Mouse (Mus musculus) neutrophil, adult 5-6 weeks (primary cell): ENCODE measurements around the gene Sept6. TPM values are rescaled to one million over a fixed set of nuclear protein-coding genes. Genes with fewer than 3 reads are reported as not detected.

Experiments used
- ATAC-seq: fragments of 151-379, 151-347 bp; 2 replicates; pipeline ENCODE4 v1.8.0; 2017; ENCODE audit warnings: mild to moderate bottlenecking, moderate TSS enrichment; ENCODE audit not compliant: insufficient number of reproducible peaks, poor library complexity, low FRiP score, severe bottlenecking; ENCODE audit errors: extremely low read depth
- total RNA-seq: library from RNA; stranded (forward); fragments of 200-1000 nt; gene quantifications from 2 replicates; pipeline ENCODE4 v1.2.3, GENCODE M21; 2017

Sept6 gene
- 74.5 and 78.8 TPM in 2 replicates for total RNA-seq

DNA sequence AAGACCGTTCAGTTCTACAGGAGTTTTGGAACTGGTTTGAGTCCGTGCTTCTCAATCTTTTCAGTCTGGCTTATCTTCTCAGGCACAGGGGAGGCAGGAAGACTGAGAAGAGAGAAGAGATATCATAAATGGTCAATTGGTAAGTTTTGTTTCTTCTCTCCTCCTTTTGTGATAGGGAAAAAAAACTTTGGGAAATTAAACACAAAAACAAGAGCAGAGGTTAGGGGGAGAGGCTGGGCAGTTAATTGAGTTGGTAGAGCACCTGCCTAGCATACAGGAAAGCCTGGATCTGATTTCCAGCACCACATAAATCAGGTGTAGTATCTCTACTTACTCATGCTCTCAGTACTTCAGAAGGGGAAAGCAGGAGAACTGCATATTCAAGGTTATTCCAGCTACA is at the start of gene Sept6:
TSS of gene Sept6 (minus strand) at position 101 of the 400 bp plus-strand sequence.
- no peak for ATAC-seq

DNA sequence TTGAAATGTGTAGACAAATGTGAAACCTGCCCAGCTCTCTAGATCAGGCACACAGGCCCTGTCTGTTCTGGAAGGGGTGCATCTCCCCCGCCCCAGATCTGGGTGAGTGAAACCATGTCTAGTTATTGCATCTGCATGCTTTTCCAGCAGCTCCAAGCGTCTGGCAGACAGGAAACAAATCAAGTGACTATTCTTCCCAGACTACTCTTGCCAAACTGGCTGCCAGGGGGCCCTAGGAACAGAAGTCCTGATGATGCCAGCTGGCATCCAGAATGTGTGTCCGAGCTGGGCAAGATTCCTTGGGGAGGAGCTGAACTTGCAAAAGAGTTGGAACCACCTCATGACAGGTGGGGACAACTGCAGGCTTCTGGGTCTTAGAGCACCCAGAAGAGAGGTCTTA is 36.8 kb upstream of the Sept6 start:
- no peak for ATAC-seq

DNA sequence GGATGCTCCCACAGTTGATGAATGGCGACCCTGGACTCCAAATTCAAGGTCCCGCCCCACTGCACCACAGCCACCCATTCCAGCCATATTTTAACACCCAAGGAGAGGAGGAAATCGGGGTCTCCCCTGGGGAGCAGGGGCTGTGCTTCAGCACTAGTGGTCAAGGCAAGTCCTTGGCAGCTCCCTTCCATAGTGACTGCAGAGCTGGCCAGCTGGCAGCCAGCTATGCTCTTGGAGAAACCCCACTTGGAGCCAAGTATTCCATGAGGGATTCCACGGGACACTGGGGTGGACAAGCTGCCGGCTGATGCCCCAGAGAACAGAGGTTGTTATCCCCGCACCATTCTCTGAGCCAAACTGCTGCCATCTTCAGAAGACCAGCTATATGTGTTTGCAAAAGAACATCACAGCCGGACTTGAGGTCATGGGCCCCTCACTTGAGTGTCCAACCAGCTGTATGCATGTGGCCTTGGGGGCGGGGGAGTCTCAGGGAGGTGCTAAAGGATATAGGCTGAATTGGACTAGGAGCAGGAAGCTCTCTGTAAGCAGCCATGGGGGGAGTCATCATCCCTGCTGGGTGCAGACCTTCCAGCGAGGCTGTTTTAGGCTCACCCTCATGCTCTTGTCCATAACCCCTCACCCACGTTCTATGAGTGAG is 32.2 kb upstream of the Sept6 start:
- no peak for ATAC-seq

DNA sequence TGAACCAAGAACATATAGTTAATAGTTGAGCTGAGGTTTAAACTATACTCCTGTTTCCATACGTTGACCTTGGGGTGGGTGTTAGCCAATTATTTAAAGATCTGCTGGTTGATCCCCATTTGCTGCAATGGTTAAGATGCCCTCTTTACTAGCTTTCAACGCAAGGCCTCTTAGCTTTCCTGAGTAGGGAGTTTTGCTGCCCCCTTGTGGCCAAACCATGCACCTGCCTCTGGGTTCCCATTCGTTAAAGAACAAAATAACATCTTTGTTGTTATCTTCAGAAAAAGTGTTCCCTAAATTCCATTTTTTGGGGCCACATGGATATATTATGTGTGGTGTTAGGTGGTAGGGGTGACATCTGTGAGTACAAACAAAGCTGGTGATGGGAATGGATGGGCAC is 31.1 kb upstream of the Sept6 start:
- peak; percentile 58; the same call in 1 of the 2 replicates for ATAC-seq

DNA sequence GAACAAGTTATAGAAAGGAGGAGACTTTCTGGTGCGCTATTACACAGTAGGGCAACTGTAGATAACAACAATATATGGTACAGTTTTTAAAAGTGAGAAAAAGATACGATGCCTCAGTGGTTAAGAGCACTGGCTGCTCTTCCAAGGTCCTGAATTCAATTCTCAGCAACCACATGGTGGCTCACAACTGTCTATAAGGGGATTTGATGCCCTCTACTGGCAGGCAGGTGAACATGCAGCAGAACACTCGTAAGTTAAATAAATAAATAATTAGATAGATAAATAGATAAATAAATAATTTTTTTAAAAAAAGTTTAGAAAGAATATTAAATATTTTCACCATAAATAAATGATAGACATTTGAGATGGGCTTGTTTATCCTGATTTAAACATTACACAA is 27.5 kb upstream of the Sept6 start:
- no peak for ATAC-seq

DNA sequence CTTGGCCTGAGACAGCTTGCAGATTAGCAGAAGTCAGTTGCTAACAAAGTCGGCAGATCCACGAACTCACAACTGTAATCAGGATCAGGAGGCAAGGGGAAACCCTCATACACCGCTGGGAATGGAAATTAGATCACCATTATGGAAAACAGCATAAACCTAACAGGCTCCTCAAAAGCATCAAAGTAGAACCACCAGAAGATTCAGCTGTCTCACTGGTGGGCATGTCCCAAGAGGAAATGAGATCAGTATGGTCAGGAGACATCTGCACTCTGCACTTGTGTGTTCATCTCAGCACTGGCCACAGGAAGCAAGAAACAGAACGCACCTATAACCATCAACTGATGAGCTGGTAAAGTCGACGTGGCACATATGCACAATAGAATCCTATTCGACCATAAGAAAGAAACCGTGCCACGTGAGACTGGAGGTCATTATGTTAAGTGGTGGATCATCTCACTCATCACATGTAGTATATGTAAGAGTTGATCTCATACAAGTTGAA is 26.6 kb upstream of the Sept6 start:
- ATAC-seq: no peak

DNA sequence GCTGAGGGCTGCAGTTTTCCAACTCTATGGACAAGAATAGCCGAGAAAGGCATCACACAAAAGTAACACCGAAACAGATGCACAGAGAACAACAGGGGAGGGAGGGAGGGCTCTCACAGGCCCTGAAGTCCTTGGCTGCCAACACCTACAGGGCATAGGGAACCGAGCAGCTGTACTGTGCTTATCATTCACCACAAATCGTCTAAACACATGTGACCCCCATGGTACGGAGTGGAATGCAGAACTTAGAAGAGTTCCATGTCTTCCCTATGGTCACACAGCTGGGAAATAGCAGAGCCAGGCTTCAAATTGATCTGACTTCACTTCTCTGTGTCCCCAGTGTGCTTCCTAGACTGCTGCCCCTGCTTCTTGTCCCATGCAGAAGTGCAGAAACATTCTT is 22.3 kb upstream of the Sept6 start:
- no peak for ATAC-seq

DNA sequence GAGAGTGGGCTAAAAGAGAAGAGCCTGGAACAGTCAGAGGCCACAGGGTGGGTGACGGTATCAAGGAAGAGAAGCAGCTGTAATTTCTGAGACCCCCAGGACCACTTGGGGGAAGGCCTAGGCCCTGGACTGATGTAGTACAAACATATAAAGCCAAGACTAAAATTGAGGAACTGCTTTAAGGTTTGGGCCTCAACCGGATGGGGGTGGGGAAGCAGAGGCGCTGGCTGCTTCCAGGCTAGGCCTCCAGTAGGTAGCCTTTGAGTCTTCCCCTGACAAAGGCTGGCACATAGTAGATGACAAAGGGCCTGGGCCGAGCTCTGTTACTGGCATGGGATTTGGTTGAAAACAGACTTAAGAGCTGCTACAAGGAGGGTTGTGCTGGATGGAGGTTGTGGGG is 555 bp downstream of the Sept6 start:
- ATAC-seq: peak; percentile 52

DNA sequence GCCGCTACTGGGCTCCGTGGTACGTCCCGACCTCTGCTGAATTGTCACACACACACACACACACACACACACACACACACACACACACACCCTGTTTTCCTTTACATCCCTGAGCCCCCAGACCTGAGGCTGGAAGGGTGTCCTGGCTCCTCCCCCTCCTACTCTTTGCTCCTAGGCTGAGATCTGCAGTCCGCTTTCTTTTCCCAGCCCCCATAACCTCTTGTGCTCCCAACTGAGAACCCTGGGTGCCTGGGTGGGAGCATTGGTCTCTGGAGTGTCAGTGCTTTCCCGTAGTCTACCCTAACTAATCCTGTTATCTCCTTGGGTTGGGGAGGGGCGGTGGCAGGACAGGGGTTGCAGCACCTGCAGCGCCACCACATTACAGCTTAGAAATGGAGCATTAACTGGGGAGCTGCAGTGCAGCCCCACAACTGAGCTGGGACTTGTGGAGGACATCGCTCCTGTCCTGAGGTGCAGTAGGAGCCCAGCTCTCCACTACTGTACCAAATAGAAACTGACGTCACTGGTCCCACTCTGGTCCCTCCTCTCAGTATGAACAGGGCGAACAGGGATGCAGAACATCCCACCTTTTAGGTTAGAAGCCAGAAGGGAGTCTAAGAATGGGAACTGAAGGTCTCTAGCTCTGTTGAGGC is 1.7 kb downstream of the Sept6 start:
- ATAC-seq: no peak

DNA sequence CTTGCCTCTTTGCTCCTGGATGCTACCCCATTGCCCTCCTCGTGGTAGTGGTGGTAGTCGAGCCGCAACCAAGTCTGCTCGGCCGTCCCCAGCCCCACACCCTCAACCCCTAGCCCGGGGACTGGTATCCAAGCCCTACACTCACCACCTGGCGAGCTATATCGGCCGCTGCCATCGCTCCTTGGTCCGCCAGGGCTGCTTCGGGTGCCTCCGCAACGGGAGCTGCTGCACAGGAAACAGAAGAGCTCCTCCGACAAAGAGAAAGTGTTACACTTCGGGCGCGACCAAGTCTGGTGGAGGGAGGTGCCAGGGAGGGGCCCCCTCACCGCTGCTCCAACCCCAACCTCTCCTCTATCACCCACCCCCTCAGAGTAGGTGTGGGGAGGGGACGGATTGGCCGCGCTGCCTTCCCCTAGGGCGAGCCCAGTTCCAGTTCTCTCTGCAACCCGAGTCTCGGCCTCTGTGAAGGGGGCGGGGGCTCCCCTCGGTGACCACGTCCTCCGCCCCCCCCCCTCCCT is 2.3 kb downstream of the Sept6 start:
- ATAC-seq: peak; percentile 91

DNA sequence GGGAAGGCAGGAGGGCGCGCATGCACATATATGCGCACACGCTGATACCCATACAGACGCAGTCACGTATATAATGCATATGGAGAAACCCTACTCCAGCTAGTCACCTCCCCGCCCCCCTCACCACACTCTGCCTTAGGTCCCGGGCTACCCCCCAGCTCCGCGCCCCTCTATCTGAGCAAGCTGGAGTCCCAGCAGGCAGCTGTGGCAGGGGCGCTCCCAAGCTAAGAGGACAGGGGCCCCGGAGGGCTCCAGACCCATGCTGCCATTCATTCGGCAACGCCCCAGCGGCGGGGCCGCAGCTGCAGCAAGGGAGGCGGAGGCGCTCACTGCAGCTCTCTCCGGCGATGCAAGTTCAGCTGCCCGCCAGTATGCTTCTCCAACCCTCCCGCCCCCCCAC is 2.8 kb downstream of the Sept6 start:
- no peak for ATAC-seq

DNA sequence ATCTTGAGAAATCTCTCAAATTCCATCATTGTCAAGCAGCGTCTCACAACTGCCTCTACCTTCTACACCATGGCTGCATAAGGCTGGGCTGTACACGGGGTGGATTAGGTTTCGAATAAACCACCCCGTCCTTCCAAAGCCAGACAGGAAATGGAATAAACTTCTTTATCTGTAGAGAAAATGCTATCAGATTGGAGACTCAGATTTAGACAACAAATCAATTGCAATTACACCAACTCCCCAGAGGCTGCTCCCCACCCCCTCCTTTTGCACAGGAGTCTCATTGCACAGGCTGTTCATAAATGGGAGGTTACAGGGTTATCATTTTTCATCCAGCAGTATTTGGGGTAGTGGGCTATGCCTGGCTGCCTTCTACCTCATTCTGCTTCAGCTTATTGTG is 3.7 kb downstream of the Sept6 start:
- no peak for ATAC-seq

DNA sequence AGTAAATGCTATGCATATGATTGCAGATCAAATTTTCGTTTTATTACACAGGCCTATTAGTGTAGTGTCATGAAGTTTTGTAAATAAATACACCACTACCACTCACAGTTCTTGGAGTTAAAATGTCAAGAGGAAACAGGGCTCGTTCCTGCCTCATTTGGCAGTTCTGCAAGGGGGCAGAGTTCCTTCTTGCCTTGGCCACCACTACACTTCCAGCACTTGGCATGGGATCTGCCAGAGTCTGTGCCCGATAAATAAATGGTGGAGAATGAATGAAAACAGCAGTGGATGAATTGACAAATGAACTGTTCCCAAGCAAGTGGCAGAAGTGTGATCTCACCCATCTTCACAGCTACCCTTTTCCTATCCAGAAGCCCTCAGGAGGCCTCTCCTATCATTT is 6.6 kb downstream of the Sept6 start:
- no peak for ATAC-seq

DNA sequence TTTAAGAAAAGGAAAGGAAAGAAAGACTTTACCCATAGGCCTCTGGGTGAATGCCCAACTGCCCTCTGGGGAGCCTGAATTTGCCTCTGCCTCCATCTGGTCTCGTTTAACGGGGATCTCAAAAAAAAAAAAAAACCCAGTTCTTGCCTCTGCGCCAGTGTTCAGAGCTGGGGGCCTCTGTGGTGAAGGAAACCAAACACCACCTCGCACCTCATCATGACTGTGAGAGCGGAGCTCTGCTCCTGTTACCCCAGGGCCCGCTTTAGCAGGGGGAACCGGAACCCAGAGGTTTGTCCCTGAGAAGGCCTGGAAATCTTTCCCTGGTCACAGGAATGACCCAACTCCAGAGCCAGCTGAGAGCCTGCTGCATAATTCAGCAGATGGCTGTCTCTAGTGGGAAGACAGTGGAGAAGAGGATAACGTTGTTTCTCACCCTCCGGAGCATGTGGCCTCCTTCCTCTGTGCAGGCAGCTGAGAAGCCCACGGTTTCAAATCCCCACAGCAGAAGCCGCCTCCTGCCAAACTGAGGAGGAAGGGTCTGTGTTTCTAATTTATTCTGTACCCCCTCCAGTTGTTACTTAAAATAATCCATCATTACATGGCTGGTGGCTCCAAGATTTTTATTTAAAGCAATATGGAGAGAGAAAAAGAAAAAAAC is 7.8 kb downstream of the Sept6 start:
- ATAC-seq: no peak

DNA sequence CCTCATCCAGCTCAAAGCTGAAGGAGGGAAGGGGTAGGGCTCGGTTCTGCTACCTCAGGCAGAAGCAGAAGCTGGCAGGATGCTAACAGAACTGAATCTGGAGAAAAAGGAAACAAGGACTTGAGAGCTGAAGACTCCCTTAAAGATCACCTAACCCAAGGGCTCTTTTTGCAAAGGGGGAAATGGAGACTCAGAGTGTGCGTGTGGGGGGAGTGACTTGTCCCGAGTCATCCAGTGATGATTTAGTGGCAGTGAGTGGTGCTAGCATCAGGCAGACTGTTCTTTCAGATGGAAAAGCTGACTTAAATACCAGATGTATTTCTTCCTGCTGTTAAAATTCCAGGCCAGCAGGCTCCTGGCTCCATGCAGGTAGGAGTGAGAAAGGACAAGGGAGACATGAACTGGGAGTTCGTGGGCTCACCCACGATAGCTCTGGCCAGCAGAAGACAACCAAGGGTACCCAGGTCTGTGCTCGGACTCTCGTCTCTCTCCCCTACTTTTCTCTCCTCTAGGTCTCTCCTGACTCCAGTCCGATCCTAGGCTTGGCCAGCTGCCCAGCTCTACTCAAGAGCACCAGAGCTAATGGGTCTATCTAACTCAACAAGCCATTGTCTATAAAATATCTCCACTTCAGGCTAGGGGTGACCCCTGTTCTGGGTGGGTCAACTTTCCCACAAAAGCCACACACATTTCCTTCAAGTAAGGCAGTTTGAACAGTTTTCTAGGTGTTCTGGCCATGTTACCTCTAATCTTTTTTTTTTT is 8.5 kb downstream of the Sept6 start:
- ATAC-seq: no peak

DNA sequence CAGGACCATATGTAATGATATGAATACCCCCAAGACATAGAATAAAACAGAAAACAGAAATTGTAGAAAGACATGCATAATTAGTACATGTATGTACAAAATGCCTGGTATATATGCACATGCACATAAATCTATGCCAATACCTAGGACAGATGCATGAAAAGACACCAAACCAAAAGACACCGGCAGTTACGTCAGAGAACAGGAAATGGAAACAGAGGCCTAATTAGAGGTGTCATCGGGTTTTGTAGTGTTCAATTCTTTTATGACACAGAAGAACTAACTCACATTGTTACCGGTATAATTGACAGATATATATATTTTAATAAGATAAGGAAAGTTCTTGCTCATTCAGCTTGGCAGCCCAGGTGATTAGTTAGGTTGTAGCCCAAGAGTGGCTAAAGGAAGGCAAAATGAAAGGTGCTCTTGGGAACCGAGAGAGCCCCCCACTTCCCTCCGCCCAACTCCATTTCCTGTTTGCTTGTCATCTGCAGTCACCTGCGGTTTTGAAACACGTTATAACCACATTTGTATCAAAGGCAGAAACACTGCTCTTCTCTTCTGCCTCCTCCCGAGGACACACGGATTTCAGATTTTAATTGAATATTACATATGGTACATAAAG is 10.9 kb downstream of the Sept6 start:
- peak; percentile 79; the same call in 1 of the 2 replicates for ATAC-seq

DNA sequence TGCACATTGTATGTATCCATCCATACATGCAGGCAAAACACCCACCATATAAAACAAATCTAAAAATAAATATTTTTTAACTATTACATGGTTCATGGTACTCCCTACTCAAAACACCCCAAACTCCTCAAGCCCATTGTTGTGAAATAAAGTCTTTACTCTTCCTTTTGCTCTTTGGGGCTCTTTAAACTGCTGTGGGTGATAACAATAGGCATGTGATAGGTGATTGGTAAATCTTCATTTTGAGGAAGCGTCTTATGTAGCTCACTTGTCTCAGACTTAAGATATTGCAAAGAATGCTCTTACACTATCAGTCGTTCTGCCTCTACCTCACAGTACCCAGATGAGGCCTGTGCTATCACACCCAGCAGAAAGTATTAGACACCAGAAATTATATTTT is 13.7 kb downstream of the Sept6 start:
- no peak for ATAC-seq

DNA sequence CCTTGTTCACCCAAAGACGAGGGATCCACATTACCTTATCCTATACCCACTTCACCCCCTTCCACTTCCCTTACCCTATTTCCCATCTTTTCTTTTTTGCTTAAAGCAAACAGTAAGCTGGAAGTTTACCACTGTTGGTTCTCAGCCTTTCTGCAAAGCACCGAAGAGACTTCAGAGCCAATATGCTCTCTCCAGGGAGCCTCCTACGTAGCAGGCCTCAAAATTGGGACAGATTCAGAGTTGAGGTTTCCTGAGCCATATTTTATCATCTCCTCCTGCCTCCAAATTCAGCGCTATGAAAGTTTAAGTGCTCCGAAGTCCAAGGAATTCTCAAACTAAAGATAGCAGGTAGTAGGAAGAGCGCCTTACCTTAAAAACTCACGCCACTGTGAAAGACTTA is 14.6 kb downstream of the Sept6 start:
- ATAC-seq: no peak

DNA sequence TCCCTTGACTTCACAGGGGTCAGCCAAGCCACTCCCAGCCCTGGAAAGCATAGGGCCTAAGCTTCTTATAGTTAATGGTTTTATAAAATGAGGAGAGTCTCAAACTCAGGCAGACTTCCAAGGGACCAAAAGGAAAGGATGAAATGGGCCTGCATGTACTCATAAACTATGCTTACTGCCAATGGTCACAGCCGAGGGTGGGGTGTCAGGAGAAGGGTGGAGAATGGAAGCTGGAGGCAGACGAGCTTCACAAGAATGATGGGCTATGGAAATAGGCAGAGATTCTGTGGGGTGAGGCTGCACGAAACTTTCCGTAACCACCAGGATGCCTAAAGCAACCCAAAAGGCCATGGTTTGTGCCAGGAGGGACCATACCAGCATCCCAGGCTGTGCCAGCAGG is 15.3 kb downstream of the Sept6 start:
- ATAC-seq: no peak
